Mouse (Mus musculus) lung, adult 18-20 months (tissue): ENCODE measurements around the gene Atf1.

Experiments
- DNase-seq, 2 experiments: peaks; one replicate each; pipeline ENCODE4 v3.0.0; 2022; ENCODE audit warnings: mixed read lengths in 2 of 2

The Atf1 gene

GRCm38 (mm10) chr15:100227663-100228534 is at the start of gene Atf1:
TSS of gene Atf1 (plus strand) at chr15:100227819.
- DNase-seq: peak; percentile 89

GRCm38 (mm10) chr15:100178487-100178886 is 49.1 kb upstream of the Atf1 start:
- DNase-seq: no peak

GRCm38 (mm10) chr15:100179685-100180084 is 47.9 kb upstream of the Atf1 start:
- no peak for DNase-seq

- DNase-seq: no peak
Observed at GRCm38 (mm10) chr15:100180221-100180620, 47.4 kb upstream of the Atf1 start.

- no peak for DNase-seq
Observed at GRCm38 (mm10) chr15:100181841-100182240, 45.8 kb upstream of the Atf1 start.

GRCm38 (mm10) chr15:100182526-100183280 is 44.9 kb upstream of the Atf1 start:
- no peak for DNase-seq

GRCm38 (mm10) chr15:100183510-100183909 is 44.1 kb upstream of the Atf1 start:
- no peak for DNase-seq

- DNase-seq: no peak
Observed at GRCm38 (mm10) chr15:100184821-100185496, 42.7 kb upstream of the Atf1 start.

GRCm38 (mm10) chr15:100186234-100186633 is 41.4 kb upstream of the Atf1 start:
- no peak for DNase-seq

- no peak for DNase-seq
Observed at GRCm38 (mm10) chr15:100186882-100187672, 40.5 kb upstream of the Atf1 start.

- DNase-seq: no peak
Observed at GRCm38 (mm10) chr15:100188542-100188941, 39.1 kb upstream of the Atf1 start.

- DNase-seq: no peak
Observed at GRCm38 (mm10) chr15:100188962-100189404, 38.6 kb upstream of the Atf1 start.

GRCm38 (mm10) chr15:100190083-100190482 is 37.5 kb upstream of the Atf1 start:
- peak in 1 of 2 experiments; percentile 34 for DNase-seq

GRCm38 (mm10) chr15:100198983-100199745 is 28.5 kb upstream of the Atf1 start:
- no peak for DNase-seq

- DNase-seq: peak; percentile 47 to 51
Observed at GRCm38 (mm10) chr15:100199790-100200189, 27.8 kb upstream of the Atf1 start.

- no peak for DNase-seq
Observed at GRCm38 (mm10) chr15:100201806-100202205, 25.8 kb upstream of the Atf1 start.

- DNase-seq: no peak
Observed at GRCm38 (mm10) chr15:100202431-100203015, 25.1 kb upstream of the Atf1 start.

- DNase-seq: no peak
Observed at GRCm38 (mm10) chr15:100204574-100204973, 23.0 kb upstream of the Atf1 start.

GRCm38 (mm10) chr15:100210013-100210412 is 17.6 kb upstream of the Atf1 start:
- no peak for DNase-seq

- no peak for DNase-seq
Observed at GRCm38 (mm10) chr15:100213339-100213738, 14.3 kb upstream of the Atf1 start.

- DNase-seq: no peak
Observed at GRCm38 (mm10) chr15:100215092-100215491, 12.5 kb upstream of the Atf1 start.
